Mouse (Mus musculus) thymus, postnatal 10 days (tissue): ENCODE data around the gene Tenm3.

ENCODE experiments used
- DNase-seq, 2 experiments: peaks; one replicate each; pipeline ENCODE4 v3.0.0; 2021; ENCODE audit warnings: low spot score in 2 of 2

Tenm3 gene

DNA sequence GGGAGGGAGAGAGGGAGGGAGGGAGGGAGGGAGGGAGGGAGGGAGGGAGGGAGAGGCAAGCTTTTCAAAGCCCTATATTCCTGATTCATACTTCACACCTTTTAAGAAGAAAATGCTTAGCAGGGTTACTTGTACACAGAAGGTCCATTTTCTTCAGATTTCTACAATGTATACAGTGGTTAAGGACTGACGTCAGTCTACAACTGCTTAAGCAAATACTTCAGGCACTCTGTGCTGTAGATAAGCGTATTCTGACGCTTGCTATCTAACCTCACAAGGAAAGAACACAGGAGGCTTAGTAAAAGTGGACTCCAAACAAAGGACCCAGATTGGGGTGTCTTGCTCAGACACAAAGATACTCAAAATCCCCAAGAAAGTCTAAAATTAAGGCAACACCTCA is 34.6 kb downstream of the Tenm3 start:
- DNase-seq = no peak

DNA sequence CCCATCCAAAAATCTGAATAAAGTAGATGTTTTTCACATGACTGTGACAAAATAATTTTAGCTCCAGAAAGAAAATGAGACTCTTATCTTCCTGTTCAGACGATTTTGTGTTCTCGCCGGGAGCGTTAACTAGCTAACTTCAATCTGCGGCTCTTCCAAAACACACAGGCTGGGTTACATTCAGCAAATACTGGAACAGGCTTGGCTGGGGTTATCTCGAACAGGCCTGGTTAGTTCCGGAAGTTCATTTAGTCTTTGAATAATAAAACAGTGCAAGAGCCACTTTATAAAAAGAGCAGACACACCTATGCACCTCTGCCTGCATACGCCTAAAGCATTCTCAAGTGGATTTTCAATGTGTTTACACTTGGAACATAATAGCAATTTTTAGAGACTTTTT is 40.7 kb downstream of the Tenm3 start:
- no peak for DNase-seq

DNA sequence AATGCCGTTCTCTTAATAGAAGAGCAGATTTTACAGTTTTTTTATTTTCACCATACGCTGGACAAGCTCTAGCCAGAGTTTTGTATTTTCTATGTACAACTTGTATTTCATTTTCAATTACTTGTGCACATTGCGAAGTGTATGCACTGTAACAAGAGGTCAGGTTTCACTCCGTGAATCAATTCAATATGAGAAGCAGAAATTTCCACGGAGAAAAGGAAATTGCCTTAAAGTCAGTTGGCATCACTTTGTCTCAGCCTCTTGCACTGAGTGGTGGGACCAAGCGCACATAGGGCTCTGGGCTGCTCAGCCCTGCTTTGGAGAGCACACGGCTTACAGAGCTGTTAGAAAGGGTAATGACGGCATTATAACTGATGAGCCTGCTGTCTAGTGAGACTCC is 41.5 kb downstream of the Tenm3 start:
- no peak for DNase-seq

DNA sequence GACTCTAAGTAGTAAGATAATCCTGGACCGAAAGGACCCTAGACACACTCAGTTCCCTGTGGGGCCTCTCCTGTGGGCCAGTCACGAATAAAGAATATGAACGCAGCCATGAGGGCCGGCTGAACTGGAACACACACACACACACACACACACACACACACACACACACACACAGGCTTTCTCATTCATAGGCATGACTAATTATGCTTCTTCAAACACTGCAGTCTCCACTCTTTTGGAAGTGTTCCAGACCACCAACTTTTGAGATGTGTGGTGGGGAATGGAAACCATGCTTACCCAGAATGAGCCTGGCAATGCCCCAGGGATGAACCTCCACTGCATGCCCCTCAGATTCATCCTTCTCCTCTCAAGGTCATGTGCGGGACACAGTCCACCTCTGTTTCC is 45.8 kb downstream of the Tenm3 start:
- no peak for DNase-seq

DNA sequence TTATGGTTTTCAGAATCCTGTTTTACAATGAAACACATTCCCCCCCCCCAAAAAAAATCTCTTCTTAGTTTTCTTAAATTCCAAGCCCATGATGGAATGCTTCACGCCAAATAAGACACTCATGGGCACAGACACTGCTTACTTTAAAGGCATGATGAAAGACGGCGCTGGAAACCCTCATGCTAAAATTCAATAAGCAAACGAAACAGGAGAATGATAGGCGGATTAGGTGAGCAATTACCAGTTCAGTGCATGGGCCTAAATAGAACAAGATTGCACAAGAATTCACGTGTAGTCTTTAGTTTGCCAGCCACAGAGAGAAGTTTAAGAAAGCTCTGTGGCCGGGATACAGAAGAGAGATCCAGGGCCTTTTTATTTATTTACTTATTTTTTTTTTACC is 49.5 kb downstream of the Tenm3 start:
- no peak for DNase-seq

DNA sequence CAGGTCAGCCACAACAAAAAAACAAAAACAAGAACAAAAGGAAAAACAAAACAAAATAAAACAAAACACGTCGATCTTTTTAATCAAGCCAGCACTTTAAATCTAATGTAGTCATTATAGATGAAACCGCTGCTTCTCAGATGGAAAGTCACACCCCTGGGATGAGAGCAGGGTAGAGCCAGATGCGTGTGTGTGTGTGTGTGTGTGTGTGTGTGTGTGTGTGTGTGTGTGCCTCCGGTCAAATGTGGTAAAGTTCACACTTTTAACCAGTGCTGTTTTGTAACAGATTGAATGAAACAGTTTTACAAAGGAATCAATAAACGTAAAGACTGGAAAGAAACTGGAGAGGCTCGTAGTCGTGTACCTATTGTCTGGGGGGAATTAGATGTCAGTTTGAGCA is 50.0 kb downstream of the Tenm3 start:
- no peak for DNase-seq

DNA sequence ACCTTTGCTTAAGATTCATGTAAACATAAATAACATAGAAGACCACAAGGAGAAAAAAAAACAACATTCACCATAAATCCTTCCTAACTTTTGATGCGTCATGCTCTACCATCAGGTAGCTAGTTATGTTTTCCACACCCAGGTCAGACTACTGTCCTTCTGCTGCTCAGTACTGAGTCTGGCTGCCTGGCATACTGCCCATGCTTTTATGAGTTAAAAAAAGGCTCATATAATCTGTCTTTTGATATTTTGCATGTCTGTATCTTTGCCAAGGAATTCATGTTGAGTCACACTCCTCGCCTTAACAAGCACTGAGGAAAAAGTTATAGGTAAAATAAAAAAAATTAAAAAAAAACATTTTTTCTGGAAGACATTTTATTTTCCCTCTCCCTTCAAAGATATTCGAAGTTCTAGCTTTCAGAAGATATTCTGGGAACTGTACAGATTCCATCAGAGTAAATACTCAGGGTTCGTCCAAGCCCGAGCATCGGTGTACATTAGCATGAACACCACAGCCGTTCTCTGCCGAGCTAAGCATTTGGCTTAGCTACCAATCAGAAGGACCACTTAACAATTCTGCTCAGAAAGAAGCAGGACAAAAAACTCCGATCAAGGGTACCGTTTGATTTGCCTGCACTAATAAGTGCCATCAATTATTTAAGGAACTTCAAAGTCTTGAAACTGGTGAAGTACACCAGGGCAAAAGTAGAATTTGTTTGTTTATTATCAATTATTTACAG is 51.0 kb downstream of the Tenm3 start:
- no peak for DNase-seq

DNA sequence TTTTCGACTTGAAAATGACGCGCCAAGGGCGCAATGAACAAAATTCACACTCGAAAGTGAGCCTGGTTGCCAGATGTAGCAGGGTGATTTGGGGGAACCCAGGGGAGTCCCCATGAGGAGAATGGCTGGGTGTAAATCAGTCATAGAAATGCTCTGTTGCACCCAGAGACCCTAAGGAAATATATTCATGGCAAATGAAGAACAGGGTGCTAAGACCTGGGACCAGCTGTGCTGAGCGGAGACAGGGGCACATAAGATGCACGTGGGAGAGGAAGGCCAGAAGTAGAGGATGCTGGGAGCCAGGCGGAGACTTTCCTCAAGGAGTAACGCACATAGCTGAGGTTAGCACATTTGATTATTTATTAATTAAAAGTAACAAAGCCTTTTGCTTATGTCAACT is 60.4 kb downstream of the Tenm3 start:
- DNase-seq = no peak

DNA sequence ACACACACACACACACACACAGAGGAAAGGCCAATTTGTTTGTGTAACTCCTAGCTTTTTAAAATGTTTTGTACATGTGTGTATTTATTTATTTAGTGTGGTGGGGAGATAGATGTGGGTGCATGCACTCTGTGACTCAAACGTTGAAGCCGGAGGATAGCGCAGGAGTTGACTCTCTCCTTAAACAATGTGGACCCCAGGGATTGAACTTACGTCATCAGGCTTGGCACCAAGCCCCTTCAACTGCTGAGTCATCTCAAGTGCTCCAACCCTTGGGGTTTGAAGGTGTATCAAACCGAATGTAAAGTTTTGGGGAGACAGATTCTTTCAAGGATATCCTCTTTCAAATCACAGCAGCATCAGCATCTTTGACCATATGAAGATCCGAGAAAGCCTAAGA is 63.1 kb downstream of the Tenm3 start:
- no peak for DNase-seq

DNA sequence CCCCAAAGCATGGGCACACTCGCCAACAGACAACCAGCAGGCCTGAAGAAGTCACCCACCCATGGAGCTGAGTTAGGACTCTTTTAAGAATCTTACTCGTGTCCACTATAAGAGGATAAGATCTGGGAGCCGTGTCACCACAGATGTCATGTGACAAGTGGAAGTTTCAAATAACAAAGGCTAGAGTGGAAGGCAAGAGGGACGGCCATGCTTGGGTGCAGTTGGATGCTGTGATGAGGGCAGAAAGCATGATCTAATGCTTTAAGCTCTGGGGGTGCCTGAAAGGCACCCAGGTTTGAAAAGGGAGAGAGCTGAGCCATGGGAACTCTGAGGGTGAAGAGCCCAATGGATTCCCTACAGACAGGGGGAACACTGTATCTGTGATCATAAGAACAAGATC is 64.6 kb downstream of the Tenm3 start:
- no peak for DNase-seq

DNA sequence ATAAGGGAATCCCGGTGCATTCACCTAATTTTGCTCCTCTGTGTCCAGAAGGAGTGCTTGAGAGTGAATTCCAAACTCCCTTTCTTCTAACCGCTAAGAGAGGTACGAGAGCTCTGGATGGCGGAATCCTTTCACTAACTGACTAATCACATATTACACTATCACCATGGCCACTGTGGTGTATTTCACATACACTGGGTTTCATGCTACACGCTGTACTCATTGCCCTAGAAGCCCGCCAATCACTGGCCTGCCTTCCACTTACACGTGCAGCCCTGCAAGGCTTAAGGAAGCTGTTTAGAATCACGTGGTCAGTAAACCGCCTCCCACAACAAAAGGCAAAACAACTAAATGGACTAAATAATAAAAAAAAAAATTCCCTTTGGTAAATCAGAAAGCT is 67.7 kb downstream of the Tenm3 start:
- DNase-seq = no peak

DNA sequence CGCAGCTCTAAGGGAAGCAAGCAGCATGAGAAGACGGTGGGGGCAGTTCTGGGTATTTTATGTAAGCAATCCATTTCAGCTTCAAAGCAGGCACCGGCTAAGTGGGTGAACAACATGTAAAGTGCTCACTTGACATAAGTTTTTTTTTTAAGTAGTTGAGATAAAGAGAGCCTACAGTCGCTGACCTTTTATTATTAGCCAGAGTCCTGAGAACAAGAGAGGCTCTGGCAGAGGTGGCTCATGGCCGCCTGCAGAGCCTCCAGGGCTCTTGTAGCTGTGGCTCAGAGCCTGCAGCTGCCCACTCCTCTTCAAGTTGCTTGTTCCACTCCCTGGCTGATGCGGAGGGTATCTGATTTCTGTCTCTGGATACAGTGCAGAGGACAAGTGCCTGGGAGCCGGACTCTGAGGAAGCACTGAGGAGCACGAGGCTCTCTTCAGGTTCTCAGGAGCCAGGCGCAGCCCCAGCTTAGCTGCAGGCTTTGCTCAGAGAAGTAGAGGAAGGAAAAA is 68.2 kb downstream of the Tenm3 start:
- no peak for DNase-seq

DNA sequence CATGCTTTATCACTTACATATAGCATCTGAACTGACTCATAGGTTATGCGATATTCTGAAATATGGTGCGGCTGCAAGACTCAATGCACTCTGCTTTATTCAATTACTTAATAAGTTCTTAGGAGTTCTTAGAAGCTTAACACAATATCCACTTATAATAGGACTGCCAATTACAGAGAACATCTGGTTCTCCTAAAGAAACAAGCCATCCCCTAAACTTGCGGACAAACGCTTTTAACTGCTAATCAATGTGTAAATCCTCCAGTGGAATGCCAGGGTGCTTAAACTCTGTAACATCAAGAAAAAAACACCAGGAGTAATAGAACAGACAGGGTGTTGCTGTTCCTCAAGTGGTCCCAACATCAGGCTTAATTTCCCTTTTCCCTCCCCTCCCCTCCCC is 68.9 kb downstream of the Tenm3 start:
- no peak for DNase-seq

DNA sequence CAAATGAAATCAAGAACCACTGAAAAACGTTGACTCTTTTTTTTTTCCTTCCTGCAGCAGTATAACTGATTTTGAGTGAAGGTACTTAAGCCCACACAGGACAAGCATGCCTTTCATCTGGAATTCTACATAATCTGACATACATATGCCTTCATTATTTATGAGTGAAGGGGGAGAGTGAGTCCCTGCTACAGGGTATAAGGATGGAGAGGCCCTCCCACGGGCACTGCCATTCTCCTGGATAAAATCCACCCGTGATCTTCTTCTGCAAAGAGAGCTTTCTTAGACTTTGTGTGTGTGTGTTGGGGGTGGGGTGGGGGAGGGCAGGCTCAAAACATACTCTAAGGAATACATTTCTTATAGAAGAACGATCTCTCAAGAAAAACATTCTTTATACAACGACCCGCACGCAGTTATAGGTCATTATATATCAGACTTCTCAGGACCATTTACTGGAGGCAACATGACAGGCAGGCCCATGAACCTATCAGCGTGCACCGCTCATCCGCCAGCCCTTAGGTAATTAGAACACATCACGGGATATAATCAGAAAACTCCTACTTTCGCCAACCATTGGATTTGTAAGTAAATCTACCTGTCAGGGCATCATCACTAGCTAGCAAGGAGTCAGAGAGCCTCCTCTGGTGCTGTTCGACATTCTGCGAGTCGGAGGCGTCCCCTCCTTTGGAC is 77.1 kb downstream of the Tenm3 start:
- DNase-seq = no peak

DNA sequence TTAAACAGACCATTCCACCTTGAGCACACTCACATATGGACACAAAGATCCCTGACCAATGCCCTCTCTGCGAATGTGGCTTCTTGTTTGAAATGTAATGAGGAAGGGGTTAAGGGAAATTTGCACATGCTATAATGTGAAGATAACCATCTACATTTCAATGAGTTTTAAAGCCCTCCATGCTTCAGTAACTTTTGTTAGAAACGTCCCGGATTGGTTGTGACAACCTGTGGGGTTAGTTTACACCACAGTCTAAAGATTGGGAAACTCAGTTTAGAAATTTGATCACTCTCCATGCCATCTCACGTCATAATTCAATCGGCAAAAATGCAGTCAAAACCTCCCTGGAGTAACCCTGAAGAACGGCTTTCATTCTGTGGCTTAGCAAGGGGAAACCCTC is 78.5 kb downstream of the Tenm3 start:
- DNase-seq = no peak

DNA sequence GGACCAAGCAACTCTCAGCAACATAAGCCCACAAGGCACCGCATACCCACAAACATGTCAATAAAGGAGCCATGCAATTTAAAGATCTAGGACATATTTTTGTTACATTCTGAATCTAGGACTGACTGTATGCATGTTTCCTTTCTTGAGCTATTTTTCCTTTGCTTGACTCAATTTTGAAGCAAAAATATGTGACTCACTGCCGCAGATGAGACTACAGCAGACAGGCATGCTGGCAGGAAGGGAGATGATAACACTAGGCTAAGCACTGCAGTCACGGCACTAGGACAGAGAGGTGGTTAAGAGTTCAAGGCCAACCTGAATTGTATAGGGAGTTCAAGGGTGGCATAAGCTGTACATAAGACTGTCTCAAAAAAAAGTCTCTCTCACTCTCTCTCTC is 79.7 kb downstream of the Tenm3 start:
- no peak for DNase-seq

DNA sequence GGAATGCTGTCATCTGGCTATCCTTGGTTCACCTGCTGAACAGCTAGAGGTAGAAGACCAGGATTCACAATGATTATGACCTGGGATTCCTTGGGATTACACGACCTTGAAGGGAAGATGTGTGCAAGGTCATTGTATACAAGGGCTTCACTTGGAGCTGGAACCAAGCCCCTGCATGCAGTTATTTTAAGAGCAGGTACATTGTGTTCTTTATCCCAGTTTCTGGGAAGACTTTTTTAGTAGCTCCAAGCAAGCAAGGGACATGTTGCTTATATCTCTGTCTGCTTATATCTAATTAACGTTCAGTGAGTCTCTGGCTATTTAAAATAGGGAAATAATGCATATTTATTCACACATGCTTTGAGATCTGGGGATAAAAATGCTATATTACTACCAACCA is 86.9 kb downstream of the Tenm3 start:
- DNase-seq = no peak

DNA sequence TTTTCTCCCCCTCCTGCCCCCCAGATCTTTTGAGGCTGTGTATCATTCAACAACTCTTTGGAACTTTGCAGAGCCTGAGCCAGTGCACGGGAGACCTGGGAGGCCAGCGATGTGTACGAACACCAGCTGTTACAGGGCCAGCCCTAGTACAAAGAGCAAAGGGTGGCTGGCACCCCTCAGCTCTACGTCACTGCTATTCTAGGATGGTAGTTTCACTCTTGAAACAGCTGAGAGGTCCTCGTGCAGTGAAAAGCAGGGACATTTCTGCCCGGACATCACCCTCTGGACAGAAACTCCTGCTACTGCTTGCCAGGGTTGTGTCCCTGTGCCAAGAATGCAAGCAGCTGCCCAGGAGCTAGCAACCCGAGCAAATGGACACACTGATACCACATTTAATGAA is 88.3 kb downstream of the Tenm3 start:
- no peak for DNase-seq

DNA sequence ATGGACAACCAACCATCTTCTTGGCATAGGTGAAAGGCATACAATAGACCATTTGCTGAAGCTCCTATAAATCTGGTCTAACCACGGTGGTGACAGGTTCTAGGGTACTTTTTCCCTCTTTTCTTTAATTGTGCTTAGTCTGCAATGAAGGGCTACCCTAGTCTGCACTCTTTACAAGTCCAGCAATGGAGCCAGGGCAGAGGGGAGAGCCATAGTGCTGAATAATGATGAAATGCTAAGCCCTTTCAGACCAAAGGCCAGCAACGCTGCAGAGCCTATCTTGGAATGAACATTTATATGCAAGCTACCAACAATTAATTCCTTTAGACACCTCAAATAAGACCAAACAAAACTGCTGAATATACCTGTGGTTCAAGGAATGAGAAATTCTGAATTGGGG is 88.8 kb downstream of the Tenm3 start:
- DNase-seq = no peak

DNA sequence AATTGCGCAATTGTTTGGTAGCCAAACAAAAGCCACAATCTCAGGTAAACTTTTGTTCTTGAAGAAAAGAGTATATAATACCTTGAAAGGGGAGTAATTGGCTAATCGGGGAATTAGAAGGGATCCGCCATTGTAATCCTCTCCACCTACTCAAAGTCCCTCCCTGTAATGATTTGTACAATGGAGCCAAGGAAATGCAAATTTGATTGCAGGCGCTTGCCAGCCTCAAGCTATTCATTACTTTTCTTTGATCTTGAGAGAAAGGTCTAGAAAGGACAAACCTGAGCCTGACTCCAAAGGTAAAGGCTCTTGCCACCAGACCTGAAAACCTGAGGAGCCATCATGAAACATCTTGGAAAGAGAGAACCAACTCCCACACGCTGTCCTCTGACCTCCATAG is 91.8 kb downstream of the Tenm3 start:
- no peak for DNase-seq

DNA sequence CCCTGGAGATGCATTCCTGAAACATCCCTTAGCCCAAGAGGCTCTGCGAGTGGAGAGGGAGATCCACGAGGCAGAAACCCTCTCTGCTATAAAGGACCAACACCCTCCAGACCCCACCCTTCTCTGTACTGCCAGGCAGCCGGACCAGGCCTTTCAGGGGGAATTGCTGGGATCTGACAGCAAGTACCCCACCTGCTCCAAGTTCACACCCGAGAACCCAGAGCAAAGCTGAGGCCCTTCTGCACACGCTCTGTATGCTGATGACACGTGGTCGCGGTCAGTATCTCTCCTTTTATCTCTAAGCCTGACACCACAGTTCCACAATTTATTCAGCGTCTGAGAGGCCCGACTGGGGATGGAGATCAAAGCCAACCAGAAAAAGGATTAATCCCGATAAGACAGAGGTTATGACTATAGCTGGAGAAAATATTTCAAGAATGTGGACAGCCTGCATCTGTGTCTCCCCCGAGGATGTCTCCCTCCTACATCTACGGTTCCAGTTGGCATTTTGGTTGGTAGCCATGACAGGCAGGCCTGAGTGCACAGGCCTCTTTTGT is 95.2 kb downstream of the Tenm3 start:
- no peak for DNase-seq

DNA sequence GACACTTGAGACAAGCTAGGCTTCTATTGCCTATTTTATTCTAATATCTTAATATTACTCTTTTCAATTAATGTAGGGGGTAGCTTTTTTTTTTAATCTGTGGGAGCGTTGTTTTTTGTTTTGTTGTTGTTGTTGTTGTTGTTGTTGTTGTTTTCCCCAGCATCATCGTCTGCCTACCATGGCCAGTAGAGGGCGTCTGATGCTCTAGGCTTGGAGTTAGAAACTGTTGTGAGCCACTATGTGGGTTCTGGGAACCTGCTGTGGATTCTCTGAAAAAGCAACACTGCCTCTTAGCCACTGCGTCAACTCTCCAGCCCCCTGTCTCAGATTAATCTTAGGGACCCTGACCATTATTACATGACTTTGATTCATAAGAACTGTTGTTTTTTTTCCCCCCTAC is 99.8 kb downstream of the Tenm3 start:
- no peak for DNase-seq

DNA sequence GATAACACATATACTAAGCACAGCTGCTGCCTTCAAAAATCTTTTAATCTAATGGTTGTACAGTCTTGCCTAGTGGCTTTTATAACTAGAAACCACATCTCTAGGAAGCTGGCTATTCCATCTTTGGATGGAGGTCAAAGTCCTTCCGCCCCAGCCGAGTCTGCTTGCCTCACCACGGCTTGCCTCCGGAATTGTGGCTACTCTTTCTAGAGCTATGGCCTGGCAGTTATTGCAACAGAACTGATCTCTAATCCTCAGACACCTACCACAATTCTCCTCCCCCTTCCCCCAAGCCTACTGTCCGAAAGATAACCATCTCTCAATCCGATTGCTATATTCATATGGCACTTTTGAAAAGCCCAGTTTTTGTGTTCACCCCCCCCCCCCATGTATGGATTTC is 101.0 kb downstream of the Tenm3 start:
- DNase-seq = no peak
